Mouse (Mus musculus) midbrain, embryonic 16.5 days (tissue): Measurements from ENCODE around the gene Ms4a3. TPM values are rescaled to one million over a fixed set of nuclear protein-coding genes. Genes with fewer than 3 reads are reported as not detected.

Experiments
- ATAC-seq: fragments of 200-750 bp; cut with Nextera tagmentation; 2 replicates; pipeline ENCODE4 v1.8.0; 2017; ENCODE audit warnings: moderate TSS enrichment
- H3K27ac ChIP-seq: fragments of 300-500 bp; sonication (generic); 2 replicates; pipeline ENCODE4 v1.5.1; 2014; ENCODE audit warnings: mild to moderate bottlenecking, low read length, mixed read lengths
- H3K27me3 ChIP-seq: fragments of 300-500 bp; sonication (generic); 2 replicates; pipeline ENCODE4 v1.6.1; 2014; ENCODE audit warnings: low read depth, low read length, mixed read lengths; ENCODE audit not compliant: control insufficient read depth, insufficient read depth
- H3K36me3 ChIP-seq: fragments of 300-500 bp; sonication (generic); 2 replicates; pipeline ENCODE4 v1.6.1; 2014; ENCODE audit warnings: mild to moderate bottlenecking, low read length, moderate library complexity, mixed read lengths; ENCODE audit not compliant: control insufficient read depth, insufficient read depth
- H3K4me1 ChIP-seq: fragments of 300-500 bp; sonication (generic); 2 replicates; pipeline ENCODE4 v1.6.1; 2014; ENCODE audit warnings: mild to moderate bottlenecking, low read length, mixed read lengths; ENCODE audit not compliant: control insufficient read depth, insufficient read depth
- H3K4me2 ChIP-seq: fragments of 300-500 bp; sonication (generic); 2 replicates; pipeline ENCODE4 v1.6.1; 2014; ENCODE audit warnings: mild to moderate bottlenecking, low read length, mixed read lengths
- H3K4me3 ChIP-seq: fragments of 300-500 bp; sonication (generic); 2 replicates; pipeline ENCODE4 v1.5.1; 2014; ENCODE audit warnings: low read depth, mild to moderate bottlenecking, low read length, moderate library complexity, mixed read lengths
- H3K9ac ChIP-seq: fragments of 300-500 bp; sonication (generic); 2 replicates; pipeline ENCODE4 v1.6.1; 2014; ENCODE audit warnings: low read depth, low read length, mixed read lengths
- H3K9me3 ChIP-seq: fragments of 300-500 bp; sonication (generic); replicated peaks from 2 replicates; pipeline ENCODE4 v1.6.1; 2014; ENCODE audit warnings: mild to moderate bottlenecking, low read length, mixed read lengths; ENCODE audit not compliant: control insufficient read depth, poor library complexity, severe bottlenecking
- WGBS: fragments of 180-500 bp; shearing (Covaris S2); extraction: QIAGEN DNeasy Blood & Tissue Kit; methylation state at CpG from one replicate; pipeline ENCODE4 v1.1.7; 2014; 5-methylcytosine and 5-hydroxymethylcytosine counted together
- polyA plus RNA-seq: library from polyadenylated mRNA; unstranded; fragments of >200 nt; fragmentation: Nextera tagmentation; extraction: Ambion mirVana; gene quantifications from 2 replicates; pipeline ENCODE4 v1.2.1, GENCODE M21; 2015

Gene Ms4a3
- polyA plus RNA-seq, 1 experiment from 2014 or later = not detected

DNA sequence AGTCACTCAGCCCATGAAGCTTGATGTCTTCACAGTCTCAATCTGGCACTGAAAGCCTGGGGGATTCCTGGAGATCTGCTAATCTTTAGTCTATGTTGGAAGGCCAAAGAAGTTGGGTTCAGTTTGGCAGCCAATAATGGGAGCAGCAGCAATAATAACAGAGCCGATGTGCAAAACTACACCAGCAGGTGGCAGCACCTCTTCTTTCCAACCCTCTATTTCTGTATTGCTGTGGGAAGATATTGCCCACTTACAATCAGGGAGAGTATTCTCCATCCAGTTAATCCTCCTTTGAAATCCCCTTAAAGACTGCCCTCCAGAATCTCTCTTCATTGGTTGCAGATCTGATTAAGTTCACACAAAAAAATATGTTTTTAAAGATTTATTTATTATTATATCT lies 32.5 kb downstream of the Ms4a3 start:
- H3K9me3 ChIP-seq = no peaks in the 10 kb centered on the region
- no peaks in the 10 kb centered on the region for H3K36me3 ChIP-seq
- H3K4me2 ChIP-seq = no peak overlapping the region
- 0 out of 2 replicates have a peak, but pooled peaks have one; percentile 40 for ATAC-seq
- WGBS = 21% methylated on average over 1 of the region's 1 CpGs
- no peak overlapping the region for H3K4me3 ChIP-seq
- H3K27ac ChIP-seq = no peak overlapping the region
- no peaks in the 10 kb centered on the region for H3K4me1 ChIP-seq
- no peaks in the 10 kb centered on the region for H3K27me3 ChIP-seq
- no peak overlapping the region for H3K9ac ChIP-seq

DNA sequence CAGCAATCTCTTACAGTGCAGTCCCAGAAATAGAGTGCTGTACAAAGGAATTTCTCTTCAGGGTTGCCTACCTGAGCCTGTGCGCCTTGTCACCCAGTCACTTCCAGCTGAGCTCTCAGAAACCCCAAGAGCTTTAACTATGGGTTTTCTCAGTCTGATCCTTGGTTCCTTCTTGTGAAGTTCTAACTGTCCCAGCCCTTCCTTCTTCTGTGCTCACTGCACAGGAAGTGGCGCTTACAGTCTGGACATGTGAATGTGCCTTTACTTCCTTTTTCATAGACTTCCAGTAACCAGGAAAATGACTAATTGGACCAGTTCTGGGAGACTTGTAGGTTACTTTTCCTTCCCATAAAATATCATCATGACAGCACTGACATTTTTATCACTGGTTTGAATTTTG lies 36.0 kb downstream of the Ms4a3 start, which contains the start of gene Ms4a6d:
Gene Ms4a6d, minus strand, starts transcription at position 247 of the 400 bp plus-strand sequence.
- Histone ChIP-seq H3K27me3 (no peaks in the 10 kb centered on the region), H3K36me3 (no peaks in the 10 kb centered on the region), H3K9me3 (no peaks in the 10 kb centered on the region), H3K27ac (no peak within 1 kb of the TSS), H3K4me1 (no peaks in the 10 kb centered on the region), H3K9ac (no peak within 1 kb of the TSS), H3K4me3 (no peak within 1 kb of the TSS), H3K4me2 (no peak within 1 kb of the TSS)
- WGBS = 96% methylated on average over 2 of the region's 2 CpGs
- no peak for ATAC-seq

DNA sequence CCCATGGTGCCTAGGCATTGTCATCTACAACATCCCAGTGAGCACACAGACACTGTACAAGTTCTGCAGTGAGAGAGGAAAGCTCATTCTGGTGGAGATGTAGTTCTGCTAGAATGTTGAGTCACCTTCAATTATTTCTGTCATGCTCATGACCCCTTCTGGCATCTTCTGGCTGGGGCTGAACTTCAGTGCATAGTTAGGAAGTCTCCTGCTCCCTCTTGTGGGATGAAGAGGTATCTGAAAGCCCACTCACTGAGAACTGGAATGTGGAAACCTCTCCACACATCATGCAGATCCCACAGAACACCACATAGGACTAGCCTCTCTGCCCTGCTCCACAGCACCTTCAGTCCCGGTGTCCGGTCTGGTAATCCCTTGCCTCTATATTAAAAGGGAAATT lies 38.6 kb downstream of the Ms4a3 start:
- Histone ChIP-seq H3K4me2 (no peak overlapping the region), H3K27ac (no peak overlapping the region), H3K9me3 (no peaks in the 10 kb centered on the region), H3K36me3 (no peaks in the 10 kb centered on the region), H3K9ac (no peak overlapping the region), H3K27me3 (no peaks in the 10 kb centered on the region), H3K4me1 (no peaks in the 10 kb centered on the region), H3K4me3 (no peak overlapping the region)
- WGBS = 91% methylated on average over 2 of the region's 2 CpGs
- ATAC-seq = no peak

DNA sequence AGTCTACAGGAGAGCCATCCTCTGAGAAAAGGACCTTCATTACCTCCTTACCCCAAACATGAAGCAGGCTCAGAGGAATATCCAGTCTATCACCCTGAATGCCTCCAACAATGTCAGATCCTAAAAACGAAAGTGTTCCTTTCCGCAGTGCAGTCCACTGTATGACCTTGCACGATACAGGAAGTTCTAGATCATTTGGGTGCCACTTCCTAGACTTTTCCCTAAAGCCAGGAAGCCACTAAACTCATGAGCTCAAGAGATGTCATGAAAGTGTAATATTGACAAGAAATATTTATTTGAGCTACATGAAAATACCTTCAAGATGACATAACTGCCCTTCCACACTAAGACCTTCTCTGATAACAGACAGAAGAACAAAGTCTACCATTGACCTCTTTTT lies 39.3 kb downstream of the Ms4a3 start:
- Histone ChIP-seq H3K9ac (no peak overlapping the region), H3K4me2 (no peak overlapping the region), H3K9me3 (no peaks in the 10 kb centered on the region), H3K27ac (no peak overlapping the region), H3K36me3 (no peaks in the 10 kb centered on the region), H3K4me3 (no peak overlapping the region), H3K4me1 (no peaks in the 10 kb centered on the region), H3K27me3 (no peaks in the 10 kb centered on the region)
- 93% methylated on average over 3 of the region's 3 CpGs for WGBS
- ATAC-seq = no peak

DNA sequence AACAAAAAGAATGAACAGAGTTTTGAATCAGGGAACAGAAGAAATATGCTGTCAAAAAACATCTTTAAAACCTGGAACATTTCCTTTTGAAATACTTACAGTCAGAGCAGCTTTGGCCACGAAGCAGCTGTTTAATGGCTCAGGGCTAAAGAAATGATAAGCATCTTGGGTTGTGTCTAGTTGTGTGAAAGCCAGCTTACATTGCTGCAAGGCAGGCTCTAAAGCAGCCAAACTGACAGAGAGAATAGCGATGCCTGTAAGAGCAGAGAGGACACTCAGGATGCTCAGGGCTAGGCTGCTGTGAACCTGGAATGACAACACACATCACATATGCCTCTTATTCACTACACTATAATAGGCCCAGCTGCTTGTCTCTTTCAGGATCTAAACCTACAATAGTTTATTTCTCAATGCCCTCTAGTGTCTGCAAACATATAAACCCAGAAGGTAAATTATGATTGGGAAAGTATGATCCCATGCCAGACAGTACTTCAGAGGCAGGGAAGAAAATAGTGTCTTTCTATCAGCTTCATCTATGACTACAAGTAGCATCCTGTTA lies 50.7 kb downstream of the Ms4a3 start:
- Histone ChIP-seq H3K4me2 (no peak overlapping the region), H3K4me1 (no peaks in the 10 kb centered on the region), H3K9me3 (no peaks in the 10 kb centered on the region), H3K36me3 (no peaks in the 10 kb centered on the region), H3K27me3 (no peaks in the 10 kb centered on the region), H3K9ac (no peak overlapping the region), H3K27ac (no peak overlapping the region), H3K4me3 (no peak overlapping the region)
- ATAC-seq = no peak
- 83% methylated on average over 2 of the region's 2 CpGs for WGBS

DNA sequence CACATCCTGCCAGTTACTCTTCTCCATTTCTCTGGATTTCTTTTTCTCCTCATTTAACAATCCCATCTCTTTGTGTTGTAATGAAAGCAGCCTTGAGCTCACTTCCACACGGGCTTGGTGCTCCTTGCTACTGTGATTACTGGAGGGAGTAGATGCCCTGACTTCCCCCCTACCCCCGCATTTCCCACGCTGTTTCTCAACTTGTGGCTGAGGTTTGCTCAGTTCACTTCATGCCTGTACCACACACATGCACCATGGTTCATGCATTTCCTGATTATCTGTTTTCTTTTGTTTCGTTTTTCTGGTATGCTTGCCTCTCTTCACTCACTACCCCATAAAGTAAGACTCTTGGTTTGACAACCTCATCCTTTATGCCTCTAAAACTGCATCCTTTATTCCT lies 51.4 kb downstream of the Ms4a3 start:
- H3K27ac ChIP-seq = no peak overlapping the region
- H3K36me3 ChIP-seq = no peaks in the 10 kb centered on the region
- no peaks in the 10 kb centered on the region for H3K27me3 ChIP-seq
- H3K4me1 ChIP-seq = no peaks in the 10 kb centered on the region
- no peak overlapping the region for H3K4me3 ChIP-seq
- 78% methylated on average over 4 of the region's 4 CpGs for WGBS
- ATAC-seq = no peak
- H3K9ac ChIP-seq = no peak overlapping the region
- no peak overlapping the region for H3K4me2 ChIP-seq
- no peaks in the 10 kb centered on the region for H3K9me3 ChIP-seq

Other genes with a start within 250 kb of the Ms4a3 start
- gene Ms4a4c, start 236.1 kb downstream of the Ms4a3 start, polyA plus RNA-seq = 0.20 TPM in 1 of 2 replicates, not detected in the other
- gene Ms4a4b, start 197.3 kb downstream of the Ms4a3 start, polyA plus RNA-seq = not detected in 2 replicates
- gene Ms4a6c, start 171.5 kb downstream of the Ms4a3 start, polyA plus RNA-seq = 1.9 and 2.0 TPM in 2 replicates
- not detected in 2 replicates for gene Gm8369, start 154.9 kb downstream of the Ms4a3 start, polyA plus RNA-seq
- gene Ms4a6b, start 124.3 kb downstream of the Ms4a3 start, polyA plus RNA-seq = 1.7 and 1.9 TPM in 2 replicates
- gene Ms4a4d, start 104.0 kb downstream of the Ms4a3 start, polyA plus RNA-seq = not detected in 2 replicates
- gene Ms4a6d, start 36.0 kb downstream of the Ms4a3 start, polyA plus RNA-seq = 1.6 and 1.9 TPM in 2 replicates
- not detected in 2 replicates for gene Ms4a2, start 17.1 kb downstream of the Ms4a3 start, polyA plus RNA-seq
- gene Oosp2, start 19.7 kb upstream of the Ms4a3 start, polyA plus RNA-seq = not detected in 2 replicates
- not detected in 2 replicates for gene Oosp1, start 50.3 kb upstream of the Ms4a3 start, polyA plus RNA-seq
- gene Oosp3, start 56.2 kb upstream of the Ms4a3 start, polyA plus RNA-seq = not detected in 2 replicates
- not detected in 2 replicates for gene Gif, start 106.7 kb upstream of the Ms4a3 start, polyA plus RNA-seq
- 45.7 and 46.3 TPM in 2 replicates for gene Mrpl16, start 129.5 kb upstream of the Ms4a3 start, polyA plus RNA-seq
- gene Stx3, start 178.6 kb upstream of the Ms4a3 start, polyA plus RNA-seq = 35.9 and 40.2 TPM in 2 replicates
- gene Olfr1417, start 198.4 kb upstream of the Ms4a3 start, polyA plus RNA-seq = 0.21 and 0.38 TPM in 2 replicates
- not detected in 2 replicates for gene Olfr1418, start 220.2 kb upstream of the Ms4a3 start, polyA plus RNA-seq
- not detected in 2 replicates for gene Olfr1419, start 234.3 kb upstream of the Ms4a3 start, polyA plus RNA-seq
- 0.06 and 0.14 TPM in 2 replicates for gene Olfr1420, start 245.7 kb upstream of the Ms4a3 start, polyA plus RNA-seq